Mouse (Mus musculus): ENCODE data around the gene Kcnh4. TPM values are rescaled to one million over a fixed set of nuclear protein-coding genes. Genes with fewer than 3 reads are reported as not detected.

Kcnh4 gene
- total RNA-seq, 2 experiments from 2014 or later: 17.2 to 18.4 TPM

- H3K27ac ChIP-seq: peak overlapping the region; percentile 69
- no peak; the same call in 1 of the 2 replicates for TF ChIP-seq CTCF (IDR thresholded peaks at IDR 0.05)
Measured at GRCm38 (mm10) chr11:100758707-100759610, 783 bp downstream of the Kcnh4 start.

DNA sequence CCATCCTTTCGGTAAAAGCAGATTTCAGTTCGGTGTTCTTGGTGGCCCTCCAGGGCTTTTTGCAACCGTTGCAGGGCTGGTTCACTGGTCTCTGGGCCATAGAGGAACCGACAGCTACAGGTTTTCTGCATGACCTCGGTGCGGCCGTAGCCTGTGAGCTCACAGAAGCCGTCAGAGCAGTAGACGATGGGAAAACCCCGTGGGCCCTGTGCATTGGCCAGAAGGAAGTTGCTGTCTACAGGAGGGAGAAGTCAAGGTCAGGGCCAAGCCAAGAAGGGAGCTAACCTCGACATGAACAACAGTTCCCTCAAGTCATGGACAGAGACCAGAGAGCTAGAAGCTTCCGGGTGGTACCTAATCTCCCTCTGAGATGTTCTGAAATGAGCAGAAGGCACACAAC is 2.2 kb downstream of the Kcnh4 start:
- H3K27ac ChIP-seq: no peak overlapping the region
- no peak for DNase-seq (ENCODE audit: extremely low spot score in 1 of 2, low spot score in 2 of 2)
- TF ChIP-seq CTCF (IDR thresholded peaks at IDR 0.05): no peak
- no peak overlapping the region for H3K4me3 ChIP-seq
- intact Hi-C loops (cut with DNase I): no loop called here

More at GRCm38 (mm10) chr11:100758707-100759610, 783 bp downstream of the Kcnh4 start:
- intact Hi-C loops (cut with DNase I): no loop called here
- peak overlapping the region; percentile 51 for H3K4me3 ChIP-seq
- no peak for DNase-seq (ENCODE audit: extremely low spot score in 1 of 2, low spot score in 2 of 2)

DNA sequence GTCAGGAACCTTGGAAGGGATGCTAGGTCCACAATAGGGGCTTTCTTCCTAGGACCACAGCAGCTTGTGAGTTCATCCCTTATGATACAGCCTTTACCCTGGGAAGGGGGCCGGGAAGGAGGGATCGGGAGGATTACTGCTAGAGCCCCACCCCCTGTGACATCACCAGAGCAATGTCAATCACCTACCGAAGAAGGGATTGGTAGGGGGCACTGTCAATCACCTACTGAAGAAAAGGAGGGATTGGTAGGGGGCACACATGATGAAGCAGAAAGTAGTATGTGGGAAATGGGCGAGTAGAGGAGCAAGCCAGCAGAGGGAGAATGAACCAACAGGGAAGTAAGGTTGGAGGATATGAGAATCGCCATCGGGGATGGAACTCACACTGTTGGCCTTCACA is 3.3 kb downstream of the Kcnh4 start:
- DNase-seq (ENCODE audit: extremely low spot score in 1 of 2, low spot score in 2 of 2): no peak
- Histone ChIP-seq H3K27ac (no peak overlapping the region), H3K4me3 (no peak overlapping the region)
- TF ChIP-seq CTCF (IDR thresholded peaks at IDR 0.05): no peak
- intact Hi-C loops (cut with DNase I): no loop called here

DNA sequence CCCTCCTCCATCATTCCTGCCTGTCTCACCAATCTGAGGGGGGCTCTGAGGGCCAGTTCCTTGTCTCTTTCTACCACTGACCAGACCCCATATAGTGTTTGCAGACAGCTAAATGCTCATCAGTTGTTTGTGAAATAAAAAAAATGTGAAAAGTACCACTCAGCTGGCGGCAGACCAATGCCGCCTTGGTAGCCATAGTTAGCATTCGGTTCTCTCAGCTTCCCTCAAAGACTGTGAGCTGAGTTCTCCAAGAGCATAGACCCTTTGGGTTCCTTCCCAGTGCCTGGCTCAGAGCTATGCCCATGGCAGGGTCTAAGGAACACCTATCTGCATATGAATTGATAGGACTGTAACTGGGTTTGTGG is 5.1 kb downstream of the Kcnh4 start:
- Histone ChIP-seq H3K4me3 (no peak overlapping the region), H3K27ac (peak overlapping the region; percentile 86)
- TF ChIP-seq CTCF (IDR thresholded peaks at IDR 0.05): no peak
- peak in 1 of 2 experiments; percentile 47 for DNase-seq (ENCODE audit: extremely low spot score in 1 of 2, low spot score in 2 of 2)
- intact Hi-C loops (cut with DNase I): loop anchor here (5.0 kb wide), 1 partner anchor 192 kb away; no protein-coding TSS in a partner anchor

DNA sequence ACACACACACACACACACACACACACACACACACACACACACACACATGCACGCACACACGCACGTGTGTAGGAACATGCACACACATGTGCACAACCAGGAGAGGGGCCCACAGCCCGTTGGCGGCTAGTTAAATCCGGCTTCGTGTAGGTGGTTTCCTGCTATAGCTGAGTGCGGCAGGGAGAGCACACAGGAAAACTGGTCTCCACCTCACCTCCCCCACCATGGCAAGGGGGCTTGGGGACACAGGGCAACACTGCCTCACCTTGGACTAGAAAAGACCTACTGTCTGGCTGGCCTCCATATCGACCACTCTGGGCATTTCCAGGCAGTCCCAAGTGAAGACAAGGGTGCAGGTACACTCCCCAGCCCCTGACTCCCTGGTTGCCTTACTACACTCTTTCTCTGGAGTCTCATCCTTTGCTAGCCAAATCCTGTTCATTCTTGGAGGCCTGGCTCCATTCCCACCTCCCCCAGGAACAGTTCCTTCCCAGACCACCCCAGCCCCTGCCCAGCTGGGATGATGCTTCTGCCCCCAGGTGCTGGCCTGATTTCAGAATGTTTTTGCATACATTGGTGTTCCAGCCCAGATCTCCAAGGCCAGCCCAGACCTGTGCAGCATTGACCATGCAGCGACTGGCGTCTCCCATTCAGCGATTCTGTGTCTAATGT is 5.6 kb downstream of the Kcnh4 start:
- DNase-seq (ENCODE audit: extremely low spot score in 1 of 2, low spot score in 2 of 2): peak; percentile 51 to 68
- Histone ChIP-seq H3K4me3 (no peak overlapping the region), H3K27ac (peak overlapping the region; percentile 86)
- no peak for TF ChIP-seq CTCF (IDR thresholded peaks at IDR 0.05)
- intact Hi-C loops (cut with DNase I): loop anchor here (5.0 kb wide), 1 partner anchor 192 kb away; no protein-coding TSS in a partner anchor

- Histone ChIP-seq H3K27ac (peak overlapping the region; percentile 85), H3K4me3 (no peak overlapping the region)
- DNase-seq (ENCODE audit: extremely low spot score in 1 of 2, low spot score in 2 of 2): no peak
- no peak for TF ChIP-seq CTCF (IDR thresholded peaks at IDR 0.05)
- intact Hi-C loops (cut with DNase I): loop anchor here (5.0 kb wide), 1 partner anchor 190 kb away; no protein-coding TSS in a partner anchor
Measured at GRCm38 (mm10) chr11:100752294-100752693, 7.4 kb downstream of the Kcnh4 start.

DNA sequence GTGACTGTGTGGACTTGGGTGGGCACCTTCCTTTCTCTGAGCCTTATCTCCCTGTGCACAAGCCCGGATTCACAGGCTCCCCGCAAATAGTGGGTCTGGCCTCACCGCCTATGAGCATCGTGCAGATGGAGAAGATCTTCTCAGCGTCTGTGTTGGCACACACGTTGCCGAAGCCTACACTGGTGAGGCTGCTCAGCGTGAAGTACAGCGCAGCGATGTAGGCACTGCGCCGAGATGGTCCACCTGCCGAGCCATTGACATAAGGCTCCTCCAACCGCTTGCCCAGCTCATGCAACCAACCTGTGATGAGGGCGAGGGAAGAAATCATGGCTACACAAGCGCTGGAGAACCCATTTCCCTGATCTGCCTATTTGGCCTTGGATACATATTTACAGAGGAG is 9.6 kb downstream of the Kcnh4 start:
- intact Hi-C loops (cut with DNase I): loop anchor here (5.0 kb wide), 1 partner anchor 188 kb away; no protein-coding TSS in a partner anchor
- Histone ChIP-seq H3K27ac (peak overlapping the region; percentile 68; the same call in 1 of the 2 replicates), H3K4me3 (no peak overlapping the region)
- no peak for TF ChIP-seq CTCF (IDR thresholded peaks at IDR 0.05)
- no peak for DNase-seq (ENCODE audit: extremely low spot score in 1 of 2, low spot score in 2 of 2)

GRCm38 (mm10) chr11:100749469-100749868 is 10.3 kb downstream of the Kcnh4 start:
- peak; percentile 43 to 59 for DNase-seq (ENCODE audit: extremely low spot score in 1 of 2, low spot score in 2 of 2)
- intact Hi-C loops (cut with DNase I): no loop called here
- TF ChIP-seq CTCF (IDR thresholded peaks at IDR 0.05): no peak
- Histone ChIP-seq H3K27ac (peak overlapping the region; percentile 68), H3K4me3 (no peak overlapping the region)

- no peak overlapping the region for H3K4me3 ChIP-seq
- no peak overlapping the region for H3K27ac ChIP-seq
- DNase-seq (ENCODE audit: extremely low spot score in 1 of 2, low spot score in 2 of 2): no peak
- TF ChIP-seq CTCF (IDR thresholded peaks at IDR 0.05): no peak
- intact Hi-C loops (cut with DNase I): no loop called here
Measured at GRCm38 (mm10) chr11:100748620-100749019, 11.1 kb downstream of the Kcnh4 start.

- no peak for TF ChIP-seq CTCF (IDR thresholded peaks at IDR 0.05)
- no peak for DNase-seq (ENCODE audit: extremely low spot score in 1 of 2, low spot score in 2 of 2)
- Histone ChIP-seq H3K4me3 (no peak overlapping the region), H3K27ac (no peak overlapping the region)
- intact Hi-C loops (cut with DNase I): no loop called here
Measured at GRCm38 (mm10) chr11:100747114-100747513, 12.6 kb downstream of the Kcnh4 start.

- H3K4me3 ChIP-seq: no peak overlapping the region
- no peak for TF ChIP-seq CTCF (IDR thresholded peaks at IDR 0.05)
- H3K27ac ChIP-seq: no peak overlapping the region
- DNase-seq (ENCODE audit: extremely low spot score in 1 of 2, low spot score in 2 of 2): no peak
- intact Hi-C loops (cut with DNase I): no loop called here
Measured at GRCm38 (mm10) chr11:100746546-100746945, 13.2 kb downstream of the Kcnh4 start.

DNA sequence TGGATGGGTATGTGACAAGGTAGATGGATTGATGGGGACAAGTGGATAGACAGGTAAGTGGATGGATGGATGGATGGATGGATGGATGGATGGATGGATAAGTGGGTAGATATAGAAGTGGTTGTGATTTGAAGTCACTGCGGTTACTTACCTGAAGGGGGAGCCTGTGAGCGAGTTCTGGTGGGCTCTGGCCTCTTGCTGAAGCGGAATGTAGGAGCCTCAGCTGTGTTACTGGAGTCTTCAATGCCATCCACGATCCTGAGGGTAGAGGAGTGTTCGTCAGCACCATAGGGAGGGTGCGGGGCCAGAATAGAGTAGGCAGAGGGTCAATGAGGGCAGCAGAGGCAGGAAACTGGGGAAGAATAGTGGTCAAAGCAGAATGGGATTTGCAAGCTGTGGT is 14.7 kb downstream of the Kcnh4 start:
- DNase-seq (ENCODE audit: extremely low spot score in 1 of 2, low spot score in 2 of 2): peak in 1 of 2 experiments; percentile 60
- TF ChIP-seq CTCF (IDR thresholded peaks at IDR 0.05): peak; percentile 70
- Histone ChIP-seq H3K27ac (no peak overlapping the region), H3K4me3 (no peak overlapping the region)
- intact Hi-C loops (cut with DNase I): no loop called here
